Mouse (Mus musculus): Measurements from ENCODE around the gene Olfr1414.

DNA sequence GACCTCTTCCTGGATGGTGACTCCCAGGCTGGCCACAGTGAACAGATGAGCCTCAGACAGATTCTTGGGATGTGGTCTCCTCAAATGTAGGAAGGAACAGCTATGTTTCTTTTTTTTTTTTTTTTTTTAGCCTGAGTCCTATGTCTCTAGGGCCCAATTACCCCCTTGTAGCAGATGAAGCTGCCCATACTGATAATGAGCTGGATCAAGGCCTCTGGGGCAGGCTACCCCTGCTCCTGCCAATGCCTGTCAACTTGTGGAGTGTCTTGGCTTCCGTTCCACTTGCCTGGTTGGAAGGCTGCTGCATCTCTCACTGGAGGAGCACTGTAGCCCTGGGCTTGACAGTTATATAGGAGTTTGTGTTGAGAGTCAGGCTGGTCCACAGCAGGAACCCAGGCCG, 22.5 kb downstream of the Olfr1414 start, which contains the start of gene Olfr1415:
- TF ChIP-seq CTCF (IDR thresholded peaks at IDR 0.05; ENCODE audit: extremely low read depth, insufficient read depth, insufficient read length, insufficient replicate concordance) (no peak), POLR2A (IDR thresholded peaks at IDR 0.05; ENCODE audit: low read depth, low read length) (no peak)
